Mouse (Mus musculus): ENCODE results near the gene St3gal3.

Gene St3gal3

DNA sequence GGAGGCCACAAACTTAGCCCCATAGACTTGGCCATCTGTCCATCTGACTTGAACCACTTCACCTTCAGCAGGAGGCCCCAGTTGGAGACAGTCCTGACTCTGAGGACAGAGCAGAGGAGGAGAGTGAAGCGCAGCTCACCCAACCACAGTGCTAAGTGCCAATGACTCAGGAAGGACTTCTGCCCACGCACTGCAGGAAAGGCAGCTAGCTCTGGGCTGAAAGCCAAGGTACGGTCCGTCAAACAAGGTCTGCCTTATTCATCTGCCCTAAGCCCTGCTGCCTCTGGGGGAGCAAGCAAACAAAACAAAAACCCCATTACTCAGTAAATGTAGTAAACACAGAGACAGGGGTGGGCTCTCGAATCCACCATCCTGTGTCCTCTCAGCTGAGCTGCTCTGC lies 4.2 kb upstream of the St3gal3 start:
- DNase-seq (ENCODE audit: low spot score): no peak

- no peak for DNase-seq (ENCODE audit: low spot score)
Measured at GRCm38 (mm10) chr4:118137857-118138256, 3.1 kb upstream of the St3gal3 start.

- DNase-seq (ENCODE audit: low spot score): no peak
Measured at GRCm38 (mm10) chr4:118137311-118137710, 2.6 kb upstream of the St3gal3 start.

- DNase-seq (ENCODE audit: low spot score): no peak
Measured at GRCm38 (mm10) chr4:118135414-118135813, 700 bp upstream of the St3gal3 start.

GRCm38 (mm10) chr4:118131329-118131728 lies 3.4 kb downstream of the St3gal3 start:
- DNase-seq (ENCODE audit: low spot score): no peak

- no peak for DNase-seq (ENCODE audit: low spot score)
Measured at GRCm38 (mm10) chr4:118123030-118123704, 11.5 kb downstream of the St3gal3 start.

DNA sequence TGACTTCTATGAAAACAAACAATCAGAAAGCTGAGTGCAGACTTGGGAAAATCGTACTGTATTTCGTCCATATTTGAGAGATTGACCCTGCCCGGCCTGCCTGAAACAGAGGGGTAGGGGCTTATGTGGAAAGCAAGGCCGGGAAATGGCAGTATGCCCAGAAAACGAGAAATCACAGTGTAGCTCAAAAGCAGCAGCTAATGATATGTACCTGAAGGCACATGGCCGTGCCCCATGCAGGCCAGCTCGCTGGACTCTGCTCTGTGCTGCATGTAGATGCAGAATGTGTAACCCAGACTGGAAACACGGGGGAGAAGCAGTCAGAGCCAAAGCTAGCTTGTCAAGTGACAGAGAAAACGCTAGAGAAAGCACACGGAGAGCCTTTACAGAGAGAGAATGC lies 12.6 kb downstream of the St3gal3 start:
- DNase-seq (ENCODE audit: low spot score): no peak

DNA sequence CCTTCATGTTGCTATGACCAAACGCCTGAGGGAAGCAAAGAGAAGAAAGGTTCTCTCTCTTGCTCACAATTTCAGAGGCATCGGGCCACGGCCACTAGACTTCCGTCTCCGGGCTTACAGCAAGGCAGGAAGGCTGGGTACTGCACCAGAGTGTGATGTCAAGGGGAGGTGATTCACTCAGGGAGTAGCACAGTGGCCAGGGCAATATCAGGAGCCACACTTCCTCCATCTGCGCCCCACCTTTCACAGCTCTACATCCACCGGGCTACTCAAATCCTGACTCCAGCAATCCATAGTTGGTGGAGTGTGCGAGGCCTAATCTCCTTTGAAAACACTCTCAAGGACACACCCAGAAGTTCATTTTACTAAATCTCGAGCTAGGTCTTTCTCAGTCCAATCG lies 17.1 kb downstream of the St3gal3 start:
- no peak for DNase-seq (ENCODE audit: low spot score)

DNA sequence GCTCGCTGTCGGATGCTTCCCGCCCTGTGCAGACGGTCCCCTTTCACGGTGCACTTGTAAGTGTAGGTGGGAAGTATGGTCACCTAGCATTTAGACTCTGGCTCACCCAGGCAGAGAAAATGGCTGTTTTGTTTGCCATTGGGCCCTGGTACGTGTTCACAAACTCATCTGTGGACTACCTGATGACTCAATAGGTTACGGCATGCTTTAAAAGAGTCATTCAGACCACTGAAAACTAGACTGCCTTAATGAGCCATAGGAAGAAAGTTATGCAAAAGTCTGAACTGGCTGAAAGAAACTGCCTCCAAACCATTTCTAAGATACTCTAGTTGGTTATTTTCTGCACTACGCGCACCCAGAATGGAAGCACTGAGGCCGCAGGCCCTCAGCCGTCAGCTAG lies 18.6 kb downstream of the St3gal3 start:
- DNase-seq (ENCODE audit: low spot score): no peak

DNA sequence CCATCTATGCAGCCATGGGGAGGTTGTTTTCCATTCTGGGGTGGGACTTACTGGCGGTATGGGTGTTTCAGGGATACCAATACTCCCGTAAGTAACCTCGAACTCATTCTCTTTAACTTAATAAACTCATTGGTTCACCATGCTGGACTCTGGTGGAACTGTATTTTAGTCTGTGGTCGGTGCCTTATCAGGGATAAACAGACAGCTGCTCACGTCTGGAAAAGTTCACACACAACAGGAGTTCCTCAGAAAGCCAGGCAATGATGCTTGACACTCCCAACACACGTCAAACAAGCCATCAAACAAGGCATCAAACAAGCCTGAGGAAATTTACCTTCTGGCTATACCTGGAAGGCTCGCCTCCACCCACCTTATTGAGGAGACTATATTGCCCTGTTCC lies 19.6 kb downstream of the St3gal3 start:
- DNase-seq (ENCODE audit: low spot score): no peak

DNA sequence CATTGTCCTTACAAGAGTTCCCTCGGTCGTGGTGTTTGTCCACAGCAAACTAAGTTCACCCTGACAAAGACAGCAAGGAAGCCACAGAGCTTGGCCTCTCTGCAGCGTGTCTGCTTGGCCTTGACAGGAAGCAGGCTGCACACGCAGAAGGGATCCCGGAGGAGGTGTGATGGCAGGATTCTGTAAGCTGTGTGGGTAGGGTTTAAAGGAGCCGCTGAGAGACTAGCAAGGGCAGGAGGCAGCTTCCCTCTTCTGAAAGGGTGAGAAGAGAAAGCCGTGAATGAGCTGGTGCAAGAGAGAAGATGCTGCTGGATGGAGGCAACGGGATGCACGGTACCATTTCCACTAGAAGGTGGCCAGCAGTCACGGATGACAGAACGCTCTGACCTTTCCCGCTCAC lies 22.1 kb downstream of the St3gal3 start:
- no peak for DNase-seq (ENCODE audit: low spot score)

GRCm38 (mm10) chr4:118109649-118110048 lies 25.1 kb downstream of the St3gal3 start:
- DNase-seq (ENCODE audit: low spot score): no peak

- DNase-seq (ENCODE audit: low spot score): no peak
Measured at GRCm38 (mm10) chr4:118108779-118109178, 25.9 kb downstream of the St3gal3 start.

GRCm38 (mm10) chr4:118105256-118106053 lies 29.3 kb downstream of the St3gal3 start:
- no peak for DNase-seq (ENCODE audit: low spot score)

DNA sequence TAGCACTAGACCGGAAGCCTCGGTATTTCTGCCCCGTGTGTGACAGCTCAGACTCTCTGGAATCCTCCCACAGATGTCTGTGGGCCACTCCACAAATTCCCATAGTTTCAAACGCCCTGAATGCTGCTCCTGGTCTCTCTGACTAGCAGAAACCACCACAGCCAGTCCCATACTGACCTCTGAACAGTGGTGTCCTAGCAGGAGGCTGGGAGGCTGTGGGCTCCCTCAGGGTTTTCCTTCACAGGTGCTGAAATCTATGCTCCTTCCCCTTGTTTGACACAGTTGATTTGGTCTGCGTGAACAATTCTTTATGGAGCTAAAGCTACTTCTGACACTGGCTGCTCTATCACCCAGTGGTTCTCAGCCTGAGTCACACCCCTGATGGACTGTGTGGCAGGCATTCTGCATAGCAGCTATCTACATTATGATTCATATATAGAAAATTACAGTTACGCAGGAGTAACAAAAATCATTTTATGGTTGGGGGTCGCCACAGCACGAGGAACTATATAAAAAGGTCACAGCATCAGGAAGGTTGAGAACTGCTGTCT lies 31.4 kb downstream of the St3gal3 start:
- no peak for DNase-seq (ENCODE audit: low spot score)

GRCm38 (mm10) chr4:118101497-118101896 lies 33.2 kb downstream of the St3gal3 start:
- no peak for DNase-seq (ENCODE audit: low spot score)

DNA sequence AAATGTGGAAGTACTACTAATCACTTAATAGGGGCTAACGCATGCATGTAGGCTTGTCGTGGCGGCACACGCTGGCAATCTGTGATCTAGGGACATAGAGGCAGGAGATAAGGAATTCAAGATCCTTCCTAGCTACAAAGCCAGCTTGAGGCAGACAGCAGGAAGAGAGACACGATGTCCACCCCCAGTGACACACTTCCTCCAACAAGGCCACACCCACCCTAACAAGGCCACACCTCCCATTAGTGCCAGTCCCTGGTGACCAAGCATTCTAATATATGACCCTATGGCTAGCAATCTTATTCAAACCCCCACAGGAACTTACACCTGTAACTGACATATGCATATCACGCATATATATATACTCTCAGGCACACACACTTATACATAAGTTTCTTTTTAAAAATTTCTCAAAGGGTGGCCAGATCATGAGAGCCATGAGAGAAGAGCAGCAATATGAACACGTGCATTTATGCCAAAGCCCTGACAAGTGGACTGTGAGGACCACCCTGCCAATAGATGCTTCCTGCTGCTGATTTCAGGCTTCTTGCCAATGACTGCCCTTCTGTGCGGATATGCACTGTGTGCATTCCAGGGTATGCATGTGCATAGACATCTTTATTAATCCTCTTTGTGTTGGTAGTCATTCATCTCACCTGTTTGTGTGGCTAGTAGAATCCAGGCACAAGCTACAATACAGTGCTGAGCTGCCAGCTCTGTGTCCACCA lies 34.9 kb downstream of the St3gal3 start:
- DNase-seq (ENCODE audit: low spot score): no peak

- DNase-seq (ENCODE audit: low spot score): no peak
Measured at GRCm38 (mm10) chr4:118098571-118098970, 36.1 kb downstream of the St3gal3 start.

GRCm38 (mm10) chr4:118096069-118096468 lies 38.6 kb downstream of the St3gal3 start:
- no peak for DNase-seq (ENCODE audit: low spot score)

GRCm38 (mm10) chr4:118092784-118093457 lies 41.8 kb downstream of the St3gal3 start:
- no peak for DNase-seq (ENCODE audit: low spot score)

- DNase-seq (ENCODE audit: low spot score): no peak
Measured at GRCm38 (mm10) chr4:118090449-118090848, 44.3 kb downstream of the St3gal3 start.

GRCm38 (mm10) chr4:118089939-118090338 lies 44.8 kb downstream of the St3gal3 start:
- DNase-seq (ENCODE audit: low spot score): no peak

All from ovary, postnatal 10 days (tissue).